Mouse (Mus musculus) kidney, embryonic 16.5 days (tissue): ENCODE data around the gene Aqp11. TPM values are rescaled to one million over a fixed set of nuclear protein-coding genes. Genes with fewer than 3 reads are reported as not detected.

Experiments used
- ATAC-seq: fragments of 200-750 bp; cut with Nextera tagmentation; 2 replicates; pipeline ENCODE4 v1.8.0; 2017; ENCODE audit warnings: moderate TSS enrichment; ENCODE audit not compliant: low FRiP score, low TSS enrichment
- H3K27ac ChIP-seq: fragments of 300-500 bp; sonication (generic); 2 replicates; pipeline ENCODE4 v1.5.1; 2014; ENCODE audit warnings: low read length
- H3K27me3 ChIP-seq: fragments of 300-500 bp; sonication (generic); 2 replicates; pipeline ENCODE4 v1.6.1; 2014; ENCODE audit warnings: low read length, control low read depth, mixed read lengths; ENCODE audit not compliant: insufficient read depth
- H3K36me3 ChIP-seq: fragments of 300-500 bp; sonication (generic); 2 replicates; pipeline ENCODE4 v1.6.1; 2014; ENCODE audit warnings: low read length, control low read depth, mixed read lengths; ENCODE audit not compliant: insufficient read depth
- H3K4me1 ChIP-seq: fragments of 300-500 bp; sonication (generic); 2 replicates; pipeline ENCODE4 v1.6.1; 2014; ENCODE audit warnings: low read length, control low read depth, mixed read lengths; ENCODE audit not compliant: insufficient read depth
- H3K4me2 ChIP-seq: fragments of 300-500 bp; sonication (generic); replicated peaks from 2 replicates; pipeline ENCODE4 v1.6.1; 2014; ENCODE audit warnings: low read depth, low read length
- H3K4me3 ChIP-seq: fragments of 300-500 bp; sonication (generic); 2 replicates; pipeline ENCODE4 v1.5.1; 2014; ENCODE audit warnings: mild to moderate bottlenecking, low read length
- H3K9ac ChIP-seq: fragments of 300-500 bp; sonication (generic); replicated peaks from 2 replicates; pipeline ENCODE4 v1.6.1; 2014; ENCODE audit warnings: low read length
- H3K9me3 ChIP-seq: fragments of 300-500 bp; sonication (generic); 2 replicates; pipeline ENCODE4 v1.6.1; 2016; ENCODE audit warnings: low read length, control low read depth
- WGBS: fragments of 180-500 bp; shearing (Covaris S2); extraction: QIAGEN DNeasy Blood & Tissue Kit; methylation state at CpG from one replicate; pipeline ENCODE4 v1.1.7; 2014; 5-methylcytosine and 5-hydroxymethylcytosine counted together
- polyA plus RNA-seq: library from polyadenylated mRNA; unstranded; fragments of >200 nt; fragmentation: Nextera tagmentation; extraction: Ambion mirVana; gene quantifications from 2 replicates; pipeline ENCODE4 v1.2.1, GENCODE M21; 2015

Aqp11 gene
- polyA plus RNA-seq, 1 experiment from 2014 or later = 25.6 TPM

DNA sequence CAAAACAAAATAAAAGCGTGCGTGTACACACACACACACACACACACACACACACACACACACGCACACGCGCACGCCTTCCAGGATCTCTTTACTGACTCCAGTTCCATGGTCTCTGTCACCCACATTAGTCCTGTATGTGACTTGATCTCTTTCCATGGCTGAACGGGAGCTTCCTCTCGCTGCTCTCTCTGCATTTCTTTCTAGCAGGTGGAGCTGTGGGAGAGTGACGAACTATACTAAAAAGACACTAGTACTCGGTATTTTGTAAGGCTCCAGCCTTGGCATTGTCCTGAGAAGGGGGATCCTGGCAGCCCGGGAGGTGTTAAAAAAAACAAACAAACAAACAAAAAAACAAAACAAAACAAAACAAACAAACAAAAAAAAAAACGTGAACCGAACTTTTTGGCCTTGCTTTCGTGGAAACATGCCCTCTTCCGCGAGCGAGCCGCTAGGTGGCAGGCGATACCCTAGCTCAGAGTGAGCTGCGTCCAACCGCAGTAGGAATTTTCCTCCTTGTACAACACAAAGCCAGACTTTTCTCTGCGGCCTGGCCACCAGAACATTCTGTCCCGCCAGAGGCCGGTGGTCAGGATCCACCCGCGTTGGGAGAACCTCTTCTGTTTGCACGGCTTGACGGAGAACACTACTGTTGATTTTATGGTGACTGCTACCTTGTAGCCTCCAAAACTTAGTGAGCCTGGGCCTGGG is 9.9 kb upstream of the Aqp11 start:
- H3K27me3 ChIP-seq = no peaks in the 10 kb centered on the region
- H3K9ac ChIP-seq = peak overlapping the region; percentile 56; the same call in 1 of the 2 replicates
- no peaks in the 10 kb centered on the region for H3K36me3 ChIP-seq
- 26% methylated on average over 28 of the region's 28 CpGs for WGBS
- peak overlapping the region; percentile 45 for H3K4me2 ChIP-seq
- no peaks in the 10 kb centered on the region for H3K9me3 ChIP-seq
- peak; percentile 80; the same call in 1 of the 2 replicates for ATAC-seq
- H3K4me1 ChIP-seq = peaks cover 13% of the 10 kb centered on the region
- 0 out of 2 replicates have a peak overlapping the region, but pooled peaks have one; percentile 50 for H3K27ac ChIP-seq
- H3K4me3 ChIP-seq = 0 out of 2 replicates have a peak overlapping the region, but pooled peaks have one; percentile 8

- 84% methylated on average over 4 of the region's 4 CpGs for WGBS
- no peak for ATAC-seq
- H3K27me3 ChIP-seq = no peaks in the 10 kb centered on the region
Observed at GRCm38 (mm10) chr7:97747176-97747707, 9.2 kb upstream of the Aqp11 start.

DNA sequence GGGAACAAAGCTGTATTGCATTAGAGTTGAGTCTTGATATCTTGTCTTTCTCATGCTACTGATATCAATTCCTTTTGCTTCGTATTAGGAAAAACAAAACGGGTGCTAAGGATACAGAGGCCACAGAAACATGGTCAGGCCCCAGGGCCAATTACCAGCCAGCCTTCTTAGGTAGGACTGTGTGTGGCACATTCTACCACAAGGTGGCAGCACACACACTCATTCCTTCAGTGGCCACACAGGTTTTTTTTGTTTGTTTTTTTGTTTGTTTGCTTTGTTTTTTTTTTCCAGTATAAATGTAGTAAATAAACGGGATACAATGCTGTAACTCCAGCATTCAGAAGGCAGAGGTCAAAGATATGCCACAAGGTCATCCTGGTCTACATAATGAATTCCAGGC is 7.2 kb upstream of the Aqp11 start:
- no peak; the same call in 1 of the 2 replicates for ATAC-seq

More at GRCm38 (mm10) chr7:97747176-97747707, 9.2 kb upstream of the Aqp11 start:
- Histone ChIP-seq H3K4me1 (peaks cover 13% of the 10 kb centered on the region), H3K27ac (no peak overlapping the region), H3K36me3 (no peaks in the 10 kb centered on the region), H3K9ac (no peak overlapping the region), H3K9me3 (no peaks in the 10 kb centered on the region), H3K4me2 (no peak overlapping the region), H3K4me3 (no peak overlapping the region)

DNA sequence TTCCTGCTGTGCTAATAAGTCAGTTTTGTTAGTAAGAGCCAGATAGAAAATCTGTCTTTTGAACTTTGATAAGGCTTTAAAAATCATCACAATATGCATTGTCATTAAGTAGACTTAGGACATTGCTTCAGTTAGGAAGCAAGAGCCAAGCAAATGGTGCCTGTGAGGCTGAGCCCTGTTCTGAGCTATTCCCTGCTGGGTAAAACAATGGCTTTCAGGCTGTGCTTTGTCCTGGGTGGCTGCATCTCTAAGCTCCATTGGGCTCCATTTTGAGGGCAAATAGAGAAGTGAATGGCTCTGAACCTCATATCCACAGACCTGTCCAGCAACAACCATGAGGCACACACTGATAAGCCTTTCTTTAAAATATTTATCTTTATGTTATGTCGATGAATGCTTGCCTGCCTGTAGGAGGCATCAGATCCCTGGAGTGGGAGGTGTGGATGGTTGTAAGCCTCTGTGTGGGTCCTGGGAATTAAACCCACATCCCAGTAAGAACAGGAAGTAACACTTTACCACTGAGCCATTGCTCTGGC is 3.7 kb upstream of the Aqp11 start:
- Histone ChIP-seq H3K9ac (no peak overlapping the region), H3K27me3 (no peaks in the 10 kb centered on the region; the same call in 1 of the 2 replicates), H3K4me2 (no peak overlapping the region), H3K36me3 (no peaks in the 10 kb centered on the region), H3K4me1 (0 out of 2 replicates have a peak, but pooled peaks cover 6% of the 10 kb centered on the region), H3K4me3 (no peak overlapping the region), H3K9me3 (no peaks in the 10 kb centered on the region), H3K27ac (no peak overlapping the region)
- no peak for ATAC-seq
- 48% methylated on average over 1 of the region's 1 CpGs for WGBS

More for the DNA sequence above, 7.2 kb upstream of the Aqp11 start:
- Histone ChIP-seq H3K4me1 (peaks cover 17% of the 10 kb centered on the region), H3K4me2 (no peak overlapping the region), H3K9me3 (no peaks in the 10 kb centered on the region), H3K9ac (no peak overlapping the region), H3K36me3 (no peaks in the 10 kb centered on the region), H3K4me3 (no peak overlapping the region), H3K27me3 (no peaks in the 10 kb centered on the region), H3K27ac (no peak overlapping the region)
- whole genome bisulfite sequencing = 15% methylated on average over 3 of the region's 3 CpGs

DNA sequence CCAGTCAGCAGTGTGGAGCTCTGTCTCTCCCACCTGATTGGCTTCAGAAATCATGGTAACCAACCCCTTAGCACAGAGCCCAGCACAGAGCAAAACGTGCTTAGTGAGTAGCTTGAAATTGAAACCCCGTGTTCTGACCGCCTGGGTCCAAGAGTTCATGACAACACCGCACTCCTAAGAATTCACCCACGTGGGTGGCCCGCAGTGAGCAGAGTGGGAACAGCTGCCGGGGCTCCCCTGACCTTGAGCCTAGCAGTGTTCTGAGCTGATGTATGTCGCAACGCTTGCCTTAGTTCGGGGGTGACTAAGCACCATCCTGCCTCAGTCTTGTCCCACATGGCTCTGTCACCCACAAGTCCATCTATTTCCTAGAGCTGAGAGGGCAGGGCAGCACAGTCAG is 2.9 kb upstream of the Aqp11 start:
- no peaks in the 10 kb centered on the region for H3K36me3 ChIP-seq
- no peak overlapping the region for H3K27ac ChIP-seq
- H3K4me1 ChIP-seq = peaks cover 11% of the 10 kb centered on the region; the same call in 1 of the 2 replicates
- H3K27me3 ChIP-seq = no peaks in the 10 kb centered on the region; the same call in 1 of the 2 replicates
- 32% methylated on average over 10 of the region's 10 CpGs for WGBS
- no peak overlapping the region for H3K4me2 ChIP-seq
- no peak overlapping the region for H3K9ac ChIP-seq
- H3K4me3 ChIP-seq = no peak overlapping the region
- H3K9me3 ChIP-seq = no peaks in the 10 kb centered on the region
- no peak for ATAC-seq

- WGBS = 7% methylated on average over 12 of the region's 12 CpGs
- no peaks in the 10 kb centered on the region; the same call in 1 of the 2 replicates for H3K27me3 ChIP-seq
- peak overlapping the region; percentile 89 for H3K4me2 ChIP-seq
- H3K4me1 ChIP-seq = peaks cover 16% of the 10 kb centered on the region; the same call in 1 of the 2 replicates
- H3K9me3 ChIP-seq = no peaks in the 10 kb centered on the region
- H3K27ac ChIP-seq = no peak overlapping the region
- H3K9ac ChIP-seq = peak overlapping the region; percentile 77
- H3K36me3 ChIP-seq = no peaks in the 10 kb centered on the region
- ATAC-seq = peak; percentile 14; the same call in 1 of the 2 replicates
- H3K4me3 ChIP-seq = peak overlapping the region; percentile 61
Observed at GRCm38 (mm10) chr7:97737256-97737637, 842 bp downstream of the Aqp11 start.

DNA sequence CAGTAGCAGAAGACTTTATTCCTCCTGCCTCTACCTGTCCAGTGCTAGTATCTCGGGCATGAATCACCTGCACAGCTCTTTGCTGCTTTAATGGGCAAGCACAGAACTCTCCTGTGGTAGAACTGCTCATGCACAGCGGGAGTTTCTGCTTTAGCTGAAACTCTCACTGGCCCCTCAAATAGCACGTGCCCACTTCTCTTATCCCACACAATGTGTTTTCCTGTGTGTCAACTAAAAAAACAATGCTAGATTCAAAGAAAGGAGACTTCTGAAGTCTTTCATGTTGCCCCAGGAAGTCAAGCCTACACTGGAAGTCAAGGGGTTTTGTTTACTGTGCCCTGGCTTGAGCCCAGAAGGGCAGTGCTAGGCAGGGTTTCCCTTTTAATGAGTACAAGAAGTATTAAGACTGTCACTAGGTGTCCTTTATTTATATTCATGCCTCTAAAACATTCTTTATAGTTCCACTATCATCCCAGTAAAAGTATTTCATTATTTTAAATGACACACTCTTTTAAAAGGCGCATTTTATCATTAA is 2.1 kb downstream of the Aqp11 start:
- ATAC-seq = no peak
- Histone ChIP-seq H3K4me1 (peaks cover 16% of the 10 kb centered on the region; the same call in 1 of the 2 replicates), H3K4me2 (peak overlapping the region; percentile 37), H3K36me3 (no peaks in the 10 kb centered on the region), H3K27me3 (no peaks in the 10 kb centered on the region; the same call in 1 of the 2 replicates), H3K4me3 (peak overlapping the region; percentile 9; the same call in 1 of the 2 replicates), H3K9me3 (no peaks in the 10 kb centered on the region), H3K9ac (peak overlapping the region; percentile 41; the same call in 1 of the 2 replicates), H3K27ac (0 out of 2 replicates have a peak overlapping the region, but pooled peaks have one; percentile 17)
- WGBS = 32% methylated on average over 4 of the region's 4 CpGs

- 52% methylated on average over 8 of the region's 8 CpGs for WGBS
- Histone ChIP-seq H3K9ac (no peak overlapping the region), H3K4me1 (peaks cover 13% of the 10 kb centered on the region; the same call in 1 of the 2 replicates), H3K4me2 (peak overlapping the region; percentile 37), H3K36me3 (no peaks in the 10 kb centered on the region), H3K4me3 (no peak overlapping the region), H3K9me3 (no peaks in the 10 kb centered on the region), H3K27me3 (no peaks in the 10 kb centered on the region; the same call in 1 of the 2 replicates), H3K27ac (peak overlapping the region; percentile 17; the same call in 1 of the 2 replicates)
- ATAC-seq = peak; percentile 40
Observed at GRCm38 (mm10) chr7:97735021-97735420, 3.1 kb downstream of the Aqp11 start.

DNA sequence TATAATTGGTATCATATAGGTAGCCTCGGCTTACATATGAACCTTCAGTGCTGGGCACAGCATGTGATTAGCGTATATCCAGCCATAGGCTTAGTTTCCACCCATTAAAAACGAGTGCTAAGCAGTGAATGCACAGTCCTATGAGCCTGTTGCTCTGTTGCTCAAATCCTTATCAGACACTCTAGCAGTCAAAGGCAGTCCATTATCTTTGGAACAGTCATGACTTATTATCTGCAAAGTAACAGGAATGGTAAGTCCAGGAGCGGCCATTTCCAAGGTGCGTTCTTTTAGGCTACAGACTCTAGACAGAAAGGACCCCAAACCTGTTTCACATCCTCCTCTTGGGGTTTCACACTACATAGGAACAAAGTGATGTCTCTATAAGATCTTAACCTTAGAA is 4.5 kb downstream of the Aqp11 start:
- Histone ChIP-seq H3K36me3 (no peaks in the 10 kb centered on the region), H3K9ac (no peak overlapping the region), H3K4me1 (peaks cover 10% of the 10 kb centered on the region; the same call in 1 of the 2 replicates), H3K4me2 (no peak overlapping the region), H3K9me3 (no peaks in the 10 kb centered on the region), H3K4me3 (no peak overlapping the region), H3K27ac (no peak overlapping the region), H3K27me3 (no peaks in the 10 kb centered on the region; the same call in 1 of the 2 replicates)
- 93% methylated on average over 5 of the region's 5 CpGs for WGBS
- ATAC-seq = no peak
